Mouse (Mus musculus): ENCODE data around the gene Ocel1. TPM values are rescaled to one million over a fixed set of nuclear protein-coding genes. Genes with fewer than 3 reads are reported as not detected.

The Ocel1 gene
- total RNA-seq, 2 experiments from 2014 or later = 17.9 to 18.5 TPM

- intact Hi-C loops (cut with DNase I) = no loop called here
- DNase-seq = no peak
Measured at GRCm38 (mm10) chr8:71379008-71379407, 7.9 kb downstream of the Ocel1 start.

- no peak for DNase-seq
- intact Hi-C loops (cut with DNase I) = no loop called here
Measured at GRCm38 (mm10) chr8:71379512-71380075, 8.5 kb downstream of the Ocel1 start.

GRCm38 (mm10) chr8:71380178-71381171 is 9.4 kb downstream of the Ocel1 start:
- no peak for DNase-seq

GRCm38 (mm10) chr8:71381421-71381970 is 10.4 kb downstream of the Ocel1 start, which contains the start of gene Nr2f6:
Gene Nr2f6, minus strand, starts transcription at chr8:71381960.
- intact Hi-C loops (cut with DNase I) = no loop called here
- peak; percentile 76 for DNase-seq

More at GRCm38 (mm10) chr8:71380178-71381171, 9.4 kb downstream of the Ocel1 start:
- intact Hi-C loops (cut with DNase I) = no loop called here

- DNase-seq = peak; percentile 86
- intact Hi-C loops (cut with DNase I) = no loop called here
Measured at GRCm38 (mm10) chr8:71381971-71382961, 11.2 kb downstream of the Ocel1 start.

GRCm38 (mm10) chr8:71383396-71383795 is 12.3 kb downstream of the Ocel1 start:
- DNase-seq = no peak
- intact Hi-C loops (cut with DNase I) = no loop called here

GRCm38 (mm10) chr8:71383860-71384259 is 12.8 kb downstream of the Ocel1 start:
- DNase-seq = no peak
- intact Hi-C loops (cut with DNase I) = no loop called here

GRCm38 (mm10) chr8:71385212-71385835 is 14.2 kb downstream of the Ocel1 start:
- intact Hi-C loops (cut with DNase I) = no loop called here
- no peak for DNase-seq

- DNase-seq = no peak
- intact Hi-C loops (cut with DNase I) = no loop called here
Measured at GRCm38 (mm10) chr8:71388267-71388666, 17.2 kb downstream of the Ocel1 start.

GRCm38 (mm10) chr8:71391696-71392095 is 20.6 kb downstream of the Ocel1 start:
- intact Hi-C loops (cut with DNase I) = no loop called here
- no peak for DNase-seq

GRCm38 (mm10) chr8:71392391-71392790 is 21.3 kb downstream of the Ocel1 start:
- intact Hi-C loops (cut with DNase I) = no loop called here
- no peak for DNase-seq

GRCm38 (mm10) chr8:71392871-71393270 is 21.8 kb downstream of the Ocel1 start:
- no peak for DNase-seq
- intact Hi-C loops (cut with DNase I) = no loop called here

- intact Hi-C loops (cut with DNase I) = no loop called here
- no peak for DNase-seq
Measured at GRCm38 (mm10) chr8:71394481-71394880, 23.4 kb downstream of the Ocel1 start.

- DNase-seq = no peak
Measured at GRCm38 (mm10) chr8:71395071-71395470, 24.0 kb downstream of the Ocel1 start.

GRCm38 (mm10) chr8:71395629-71396028 is 24.5 kb downstream of the Ocel1 start, which contains the start of gene Ushbp1:
Gene Ushbp1, minus strand, starts transcription at chr8:71395802.
- intact Hi-C loops (cut with DNase I) = no loop called here
- DNase-seq = no peak

More at GRCm38 (mm10) chr8:71395071-71395470, 24.0 kb downstream of the Ocel1 start:
- intact Hi-C loops (cut with DNase I) = no loop called here

- intact Hi-C loops (cut with DNase I) = no loop called here
- peak; percentile 95 for DNase-seq
Measured at GRCm38 (mm10) chr8:71396639-71397305, 25.7 kb downstream of the Ocel1 start, which contains the start of gene Babam1. Gene Babam1, plus strand, starts transcription at chr8:71396861.

- intact Hi-C loops (cut with DNase I) = no loop called here
- DNase-seq = no peak
Measured at GRCm38 (mm10) chr8:71397701-71398100, 26.6 kb downstream of the Ocel1 start.

GRCm38 (mm10) chr8:71400826-71401225 is 29.7 kb downstream of the Ocel1 start:
- intact Hi-C loops (cut with DNase I) = no loop called here
- no peak for DNase-seq

- DNase-seq = no peak
- intact Hi-C loops (cut with DNase I) = no loop called here
Measured at GRCm38 (mm10) chr8:71401454-71401853, 30.4 kb downstream of the Ocel1 start.
